Mouse (Mus musculus) erythroblast, embryonic 14.5 days (primary cell): ENCODE measurements around the gene Snai1.

Experiments
- GATA1 ChIP-seq: IDR thresholded peaks from 2 replicates; pipeline ENCODE4 v1.6.1; 2012; ENCODE audit warnings: low read length, inconsistent platforms, mixed read lengths
- TAL1 ChIP-seq: IDR thresholded peaks from 3 replicates; pipeline ENCODE4 v1.6.1; 2012; ENCODE audit warnings: low read length, inconsistent platforms, mixed read lengths

DNA sequence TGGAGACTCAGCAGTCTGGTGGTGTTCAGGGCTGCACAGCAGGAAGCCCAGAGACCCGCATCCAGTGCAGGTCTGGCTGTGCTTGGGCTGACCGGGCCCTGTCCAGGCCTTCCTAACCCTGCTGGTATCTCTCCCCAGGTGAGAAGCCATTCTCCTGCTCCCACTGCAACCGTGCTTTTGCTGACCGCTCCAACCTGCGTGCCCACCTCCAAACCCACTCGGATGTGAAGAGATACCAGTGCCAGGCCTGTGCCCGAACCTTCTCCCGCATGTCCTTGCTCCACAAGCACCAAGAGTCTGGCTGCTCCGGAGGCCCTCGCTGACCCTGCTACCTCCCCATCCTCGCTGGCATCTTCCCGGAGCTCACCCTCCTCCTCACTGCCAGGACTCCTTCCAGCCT, 3.8 kb downstream of the Snai1 start:
- TF ChIP-seq TAL1 (no peak), GATA1 (no peak)
